Mouse (Mus musculus) hindbrain, embryonic 13.5 days (tissue): ENCODE measurements around the gene Hnrnpm. TPM values are rescaled to one million over a fixed set of nuclear protein-coding genes. Genes with fewer than 3 reads are reported as not detected.
"Not testable (repeated sequence)": the region's sequence is repeated elsewhere in the genome, so short reads cannot be mapped to it uniquely, and the experiment has no call there.

Experiments used
- ATAC-seq: fragments of 200-750 bp; cut with Nextera tagmentation; 2 replicates; pipeline ENCODE4 v1.8.0; 2017; ENCODE audit warnings: moderate TSS enrichment; ENCODE audit not compliant: low FRiP score
- H3K27ac ChIP-seq: fragments of 300-500 bp; sonication (generic); 2 replicates; pipeline ENCODE4 v1.5.1; 2015; ENCODE audit warnings: inconsistent platforms, mild to moderate bottlenecking, moderate library complexity
- H3K27me3 ChIP-seq: fragments of 300-500 bp; sonication (generic); 2 replicates; pipeline ENCODE4 v1.6.1; 2015; ENCODE audit warnings: mild to moderate bottlenecking, inconsistent platforms
- H3K36me3 ChIP-seq: fragments of 300-500 bp; sonication (generic); 2 replicates; pipeline ENCODE4 v1.6.1; 2015; ENCODE audit warnings: mild to moderate bottlenecking, inconsistent platforms
- H3K4me1 ChIP-seq: fragments of 300-500 bp; sonication (generic); replicated peaks from 2 replicates; pipeline ENCODE4 v1.6.1; 2015; ENCODE audit warnings: inconsistent platforms
- H3K4me2 ChIP-seq: fragments of 300-500 bp; sonication (generic); 2 replicates; pipeline ENCODE4 v1.6.1; 2015; ENCODE audit warnings: inconsistent platforms, mild to moderate bottlenecking, moderate library complexity
- H3K4me3 ChIP-seq: fragments of 300-500 bp; sonication (generic); 2 replicates; pipeline ENCODE4 v1.5.1; 2015; ENCODE audit warnings: mild to moderate bottlenecking, inconsistent platforms
- H3K9ac ChIP-seq: fragments of 300-500 bp; sonication (generic); 2 replicates; pipeline ENCODE4 v1.6.1; 2015; ENCODE audit warnings: mild to moderate bottlenecking, inconsistent platforms
- H3K9me3 ChIP-seq: fragments of 300-500 bp; sonication (generic); 2 replicates; pipeline ENCODE4 v1.6.1; 2016; ENCODE audit warnings: inconsistent platforms
- WGBS: fragments of 180-500 bp; shearing (Covaris S2); methylation state at CpG from one replicate; pipeline ENCODE4 v1.1.7; 2015; 5-methylcytosine and 5-hydroxymethylcytosine counted together
- polyA plus RNA-seq: library from polyadenylated mRNA; unstranded; fragments of >200 nt; fragmentation: Nextera tagmentation; extraction: Ambion mirVana; gene quantifications from 2 replicates; pipeline ENCODE4 v1.2.1, GENCODE M21; 2015

Gene Hnrnpm
- polyA plus RNA-seq, 1 experiment from 2014 or later: 245 TPM

GRCm38 (mm10) chr17:33627281-33627680 is 59.4 kb downstream of the Hnrnpm start:
- peaks cover 34% of the 10 kb centered on the region for H3K4me1 ChIP-seq
- H3K9ac ChIP-seq: no peak overlapping the region
- no peak overlapping the region for H3K27ac ChIP-seq
- H3K4me3 ChIP-seq: no peak overlapping the region
- WGBS: 98% methylated on average over 3 of the region's 3 CpGs
- peaks cover 18% of the 10 kb centered on the region for H3K36me3 ChIP-seq
- no peak for ATAC-seq
- H3K9me3 ChIP-seq: no peaks in the 10 kb centered on the region
- H3K4me2 ChIP-seq: no peak overlapping the region
- H3K27me3 ChIP-seq: no peaks in the 10 kb centered on the region

GRCm38 (mm10) chr17:33613726-33614125 is 72.9 kb downstream of the Hnrnpm start:
- WGBS: 89% methylated on average over 5 of the region's 5 CpGs
- not testable (repeated sequence) for H3K4me1 ChIP-seq, H3K9ac ChIP-seq

GRCm38 (mm10) chr17:33610548-33610947 is 76.1 kb downstream of the Hnrnpm start:
- no peak for ATAC-seq
- H3K9ac ChIP-seq: no peak overlapping the region
- 85% methylated on average over 7 of the region's 7 CpGs for WGBS
- H3K4me3 ChIP-seq: no peak overlapping the region
- no peak overlapping the region for H3K4me2 ChIP-seq
- H3K27me3 ChIP-seq: no peaks in the 10 kb centered on the region
- H3K4me1 ChIP-seq: no peaks in the 10 kb centered on the region
- H3K36me3 ChIP-seq: no peaks in the 10 kb centered on the region
- H3K9me3 ChIP-seq: no peaks in the 10 kb centered on the region
- no peak overlapping the region for H3K27ac ChIP-seq

More at GRCm38 (mm10) chr17:33613726-33614125, 72.9 kb downstream of the Hnrnpm start:
- not testable (repeated sequence) for H3K36me3 ChIP-seq, ATAC-seq, H3K4me3 ChIP-seq, H3K27ac ChIP-seq, H3K27me3 ChIP-seq, H3K9me3 ChIP-seq, H3K4me2 ChIP-seq

GRCm38 (mm10) chr17:33607273-33607672 is 79.4 kb downstream of the Hnrnpm start:
- Histone ChIP-seq H3K4me1 (no peaks in the 10 kb centered on the region), H3K4me3 (no peak overlapping the region), H3K4me2 (no peak overlapping the region), H3K36me3 (no peaks in the 10 kb centered on the region), H3K9me3 (no peaks in the 10 kb centered on the region), H3K27me3 (no peaks in the 10 kb centered on the region), H3K9ac (no peak overlapping the region), H3K27ac (no peak overlapping the region)
- WGBS: 92% methylated on average over 2 of the region's 2 CpGs
- no peak for ATAC-seq

GRCm38 (mm10) chr17:33601947-33602346 is 84.7 kb downstream of the Hnrnpm start:
- WGBS: 88% methylated on average over 12 of the region's 12 CpGs
- ATAC-seq: no peak
- H3K36me3 ChIP-seq: no peaks in the 10 kb centered on the region

GRCm38 (mm10) chr17:33600831-33601230 is 85.8 kb downstream of the Hnrnpm start:
- H3K36me3 ChIP-seq: no peaks in the 10 kb centered on the region
- WGBS: 76% methylated on average over 3 of the region's 3 CpGs
- no peaks in the 10 kb centered on the region for H3K27me3 ChIP-seq
- H3K9me3 ChIP-seq: peaks cover 4% of the 10 kb centered on the region; the same call in 1 of the 2 replicates
- H3K9ac ChIP-seq: no peak overlapping the region
- H3K4me2 ChIP-seq: no peak overlapping the region
- no peak overlapping the region for H3K27ac ChIP-seq
- no peaks in the 10 kb centered on the region for H3K4me1 ChIP-seq
- ATAC-seq: no peak
- H3K4me3 ChIP-seq: no peak overlapping the region

More at GRCm38 (mm10) chr17:33601947-33602346, 84.7 kb downstream of the Hnrnpm start:
- Histone ChIP-seq H3K9me3 (peaks cover 4% of the 10 kb centered on the region; the same call in 1 of the 2 replicates), H3K4me1 (no peaks in the 10 kb centered on the region), H3K27me3 (no peaks in the 10 kb centered on the region), H3K9ac (no peak overlapping the region), H3K27ac (no peak overlapping the region), H3K4me2 (no peak overlapping the region), H3K4me3 (no peak overlapping the region)

- Histone ChIP-seq H3K4me2 (no peak overlapping the region), H3K9ac (no peak overlapping the region), H3K9me3 (peaks cover 4% of the 10 kb centered on the region; the same call in 1 of the 2 replicates), H3K27me3 (no peaks in the 10 kb centered on the region), H3K27ac (no peak overlapping the region), H3K36me3 (no peaks in the 10 kb centered on the region), H3K4me1 (no peaks in the 10 kb centered on the region), H3K4me3 (no peak overlapping the region)
- 94% methylated on average over 8 of the region's 8 CpGs for WGBS
- no peak for ATAC-seq
Measured at GRCm38 (mm10) chr17:33599836-33600475, 86.7 kb downstream of the Hnrnpm start.

- Histone ChIP-seq H3K27ac (no peak overlapping the region), H3K9ac (no peak overlapping the region), H3K36me3 (no peaks in the 10 kb centered on the region), H3K4me3 (no peak overlapping the region), H3K4me1 (no peaks in the 10 kb centered on the region), H3K9me3 (peaks cover 4% of the 10 kb centered on the region; the same call in 1 of the 2 replicates), H3K27me3 (no peaks in the 10 kb centered on the region), H3K4me2 (no peak overlapping the region)
- WGBS: 92% methylated on average over 5 of the region's 5 CpGs
- ATAC-seq: no peak
Measured at GRCm38 (mm10) chr17:33598506-33598905, 88.2 kb downstream of the Hnrnpm start.

- Histone ChIP-seq H3K4me1 (no peaks in the 10 kb centered on the region), H3K36me3 (no peaks in the 10 kb centered on the region), H3K27me3 (no peaks in the 10 kb centered on the region), H3K4me3 (no peak overlapping the region), H3K9me3 (peaks cover 4% of the 10 kb centered on the region; the same call in 1 of the 2 replicates), H3K27ac (no peak overlapping the region), H3K4me2 (no peak overlapping the region), H3K9ac (no peak overlapping the region)
- no peak for ATAC-seq
Measured at GRCm38 (mm10) chr17:33597271-33597670, 89.4 kb downstream of the Hnrnpm start.

Other genes starting within 250 kb of the Hnrnpm start
- gene Adamts10, start 162.7 kb downstream of the Hnrnpm start, polyA plus RNA-seq: 48.0 and 48.3 TPM in 2 replicates
- gene Myo1f, start 131.2 kb downstream of the Hnrnpm start, polyA plus RNA-seq: 1.8 and 2.4 TPM in 2 replicates
- 68.9 and 70.0 TPM in 2 replicates for gene Zfp414, start 57.8 kb downstream of the Hnrnpm start, polyA plus RNA-seq
- 0.49 and 0.83 TPM in 2 replicates for gene Pram1, start 48.8 kb downstream of the Hnrnpm start, polyA plus RNA-seq
- 68.4 and 69.1 TPM in 2 replicates for gene March2, start 31.8 kb upstream of the Hnrnpm start, polyA plus RNA-seq
- gene Rab11b, start 73.7 kb upstream of the Hnrnpm start, polyA plus RNA-seq: 494 and 549 TPM in 2 replicates
- gene Angptl4, start 95.0 kb upstream of the Hnrnpm start, polyA plus RNA-seq: 23.5 and 24.7 TPM in 2 replicates
- 37.4 and 40.5 TPM in 2 replicates for gene Kank3, start 123.7 kb upstream of the Hnrnpm start, polyA plus RNA-seq
- gene Rps28, start 137.7 kb upstream of the Hnrnpm start, polyA plus RNA-seq: 683 and 734 TPM in 2 replicates
- 497 and 540 TPM in 2 replicates for gene Ndufa7, start 137.7 kb upstream of the Hnrnpm start, polyA plus RNA-seq
- gene Cd320, start 156.2 kb upstream of the Hnrnpm start, polyA plus RNA-seq: 59.0 and 60.3 TPM in 2 replicates
- gene Gm7029, start 187.0 kb upstream of the Hnrnpm start, polyA plus RNA-seq: not detected in 2 replicates
- gene Kifc1, start 203.8 kb upstream of the Hnrnpm start, polyA plus RNA-seq: 1.8 and 2.1 TPM in 2 replicates
- gene Platr17, start 218.3 kb upstream of the Hnrnpm start, polyA plus RNA-seq: 0.41 and 0.49 TPM in 2 replicates
- 48.1 and 54.6 TPM in 2 replicates for gene Daxx, start 222.6 kb upstream of the Hnrnpm start, polyA plus RNA-seq
- gene Tapbp, start 229.0 kb upstream of the Hnrnpm start, polyA plus RNA-seq: 26.8 and 29.2 TPM in 2 replicates
- gene Zbtb22, start 229.0 kb upstream of the Hnrnpm start, polyA plus RNA-seq: 16.8 and 18.7 TPM in 2 replicates
- 56.7 and 56.9 TPM in 2 replicates for gene Rgl2, start 242.7 kb upstream of the Hnrnpm start, polyA plus RNA-seq